Mouse (Mus musculus) stomach, embryonic 16.5 days (tissue): ENCODE measurements around the gene Ckb. TPM values are rescaled to one million over a fixed set of nuclear protein-coding genes. Genes with fewer than 3 reads are reported as not detected.
"Not testable (repeated sequence)": the region's sequence is repeated elsewhere in the genome, so short reads cannot be mapped to it uniquely, and the experiment has no call there.

Experiments
- ATAC-seq: fragments of 200-750 bp; cut with Nextera tagmentation; 2 replicates; pipeline ENCODE4 v1.8.0; 2017; ENCODE audit warnings: moderate number of reproducible peaks, moderate TSS enrichment; ENCODE audit not compliant: insufficient read depth, low FRiP score
- H3K27ac ChIP-seq: fragments of 300-500 bp; sonication (generic); 2 replicates; pipeline ENCODE4 v1.5.1; 2014; ENCODE audit warnings: low read length
- H3K27me3 ChIP-seq: fragments of 300-500 bp; sonication (generic); 2 replicates; pipeline ENCODE4 v1.6.1; 2014; ENCODE audit warnings: low read length, control low read depth, mixed read lengths; ENCODE audit not compliant: control insufficient read depth, insufficient read depth
- H3K36me3 ChIP-seq: fragments of 300-500 bp; sonication (generic); 2 replicates; pipeline ENCODE4 v1.6.1; 2014; ENCODE audit warnings: low read length; ENCODE audit not compliant: control insufficient read depth, insufficient read depth
- H3K4me1 ChIP-seq: fragments of 300-500 bp; sonication (generic); 2 replicates; pipeline ENCODE4 v1.6.1; 2014; ENCODE audit warnings: low read length, control low read depth, mixed read lengths; ENCODE audit not compliant: control insufficient read depth, insufficient read depth
- H3K4me2 ChIP-seq: fragments of 300-500 bp; sonication (generic); 2 replicates; pipeline ENCODE4 v1.6.1; 2014; ENCODE audit warnings: low read depth, low read length, mixed read lengths
- H3K4me3 ChIP-seq: fragments of 300-500 bp; sonication (generic); replicated peaks from 2 replicates; pipeline ENCODE4 v1.5.1; 2014; ENCODE audit warnings: mild to moderate bottlenecking, low read length
- H3K9ac ChIP-seq: fragments of 300-500 bp; sonication (generic); 2 replicates; pipeline ENCODE4 v1.6.1; 2014; ENCODE audit warnings: low read length
- H3K9me3 ChIP-seq: fragments of 300-500 bp; sonication (generic); replicated peaks from 2 replicates; pipeline ENCODE4 v1.6.1; 2016; ENCODE audit warnings: low read length, control low read depth; ENCODE audit not compliant: control insufficient read depth
- WGBS: fragments of 180-500 bp; shearing (Covaris S2); extraction: QIAGEN DNeasy Blood & Tissue Kit; methylation state at CpG from one replicate; pipeline ENCODE4 v1.1.7; 2014; 5-methylcytosine and 5-hydroxymethylcytosine counted together
- polyA plus RNA-seq: library from polyadenylated mRNA; unstranded; fragments of >200 nt; fragmentation: Nextera tagmentation; extraction: Ambion mirVana; gene quantifications from 2 replicates; pipeline ENCODE4 v1.2.1, GENCODE M21; 2015

Ckb gene
- polyA plus RNA-seq: 698 and 764 TPM in 2 replicates

GRCm38 (mm10) chr12:111672176-111672575, at the start of gene Ckb:
Ckb (minus strand) TSS chr12:111672338.
- peak within 1 kb of the TSS; percentile 62 for H3K27ac ChIP-seq
- peak within 1 kb of the TSS; percentile 64 for H3K4me3 ChIP-seq
- H3K9me3 ChIP-seq: no peaks in the 10 kb centered on the region
- whole genome bisulfite sequencing: under 1% methylated on average over 31 of the region's 31 CpGs
- H3K27me3 ChIP-seq: peaks cover 19% of the 10 kb centered on the region; the same call in 1 of the 2 replicates
- H3K36me3 ChIP-seq: no peaks in the 10 kb centered on the region
- H3K4me2 ChIP-seq: peak within 1 kb of the TSS; percentile 94
- peaks cover 34% of the 10 kb centered on the region for H3K4me1 ChIP-seq
- peak within 1 kb of the TSS; percentile 81 for H3K9ac ChIP-seq
- peak; percentile 67 for ATAC-seq

- no peaks in the 10 kb centered on the region for H3K9me3 ChIP-seq
- no peaks in the 10 kb centered on the region for H3K4me1 ChIP-seq
- H3K4me3 ChIP-seq: no peak overlapping the region
- WGBS: 86% methylated on average over 4 of the region's 4 CpGs
- H3K27me3 ChIP-seq: no peaks in the 10 kb centered on the region
- H3K27ac ChIP-seq: no peak overlapping the region
- 0 out of 2 replicates have a peak, but pooled peaks cover 5% of the 10 kb centered on the region for H3K36me3 ChIP-seq
- H3K9ac ChIP-seq: no peak overlapping the region
- H3K4me2 ChIP-seq: no peak overlapping the region
- no peak for ATAC-seq
Observed at GRCm38 (mm10) chr12:111720222-111720621, 48.1 kb upstream of the Ckb start.

DNA sequence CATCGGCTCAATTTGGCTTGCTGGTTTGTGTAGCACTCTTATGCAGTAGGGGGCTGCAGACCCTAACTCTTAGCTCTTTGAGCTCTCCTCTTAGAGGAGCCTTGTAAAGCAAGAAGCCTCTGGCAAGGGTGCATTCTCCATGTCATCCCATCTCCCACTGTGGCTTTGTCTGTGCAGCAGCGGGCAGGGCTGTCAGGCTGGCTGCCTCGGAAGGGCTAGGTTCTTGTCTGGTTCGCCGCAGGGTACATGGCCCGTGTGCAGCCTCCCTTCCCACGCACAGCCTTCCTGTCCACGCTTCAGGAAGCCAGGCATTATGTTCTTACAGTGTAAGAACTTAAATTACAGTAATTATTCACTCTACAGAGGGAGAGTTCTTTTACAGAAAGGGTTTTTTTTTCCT, 46.5 kb upstream of the Ckb start:
- ATAC-seq: no peak
- Histone ChIP-seq H3K27me3 (no peaks in the 10 kb centered on the region), H3K9me3 (no peaks in the 10 kb centered on the region), H3K4me1 (peaks cover 3% of the 10 kb centered on the region), H3K36me3 (0 out of 2 replicates have a peak, but pooled peaks cover 3% of the 10 kb centered on the region), H3K27ac (no peak overlapping the region), H3K9ac (peak overlapping the region; percentile 38; the same call in 1 of the 2 replicates), H3K4me3 (no peak overlapping the region), H3K4me2 (no peak overlapping the region)
- 61% methylated on average over 8 of the region's 8 CpGs for WGBS

DNA sequence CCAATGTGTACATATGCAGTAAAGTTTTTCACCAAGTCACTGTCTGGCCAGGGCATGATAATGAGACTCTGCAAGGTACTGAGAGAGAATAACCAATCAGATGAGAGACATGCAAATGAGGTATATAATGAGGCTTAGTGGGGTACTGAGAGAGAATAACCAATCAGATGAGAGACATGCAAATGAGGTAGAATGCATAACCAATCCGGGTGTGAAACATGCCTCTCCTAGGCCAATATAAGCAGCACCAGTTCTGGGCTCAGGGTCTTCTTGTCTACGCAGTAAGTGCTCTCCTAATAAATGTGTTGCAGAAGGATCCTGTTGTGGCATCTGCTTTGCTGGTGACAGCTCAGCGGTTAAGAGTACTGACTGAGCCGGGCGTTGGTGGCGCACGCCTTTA, 44.4 kb upstream of the Ckb start:
- Histone ChIP-seq H3K27me3 (no peaks in the 10 kb centered on the region), H3K4me2 (no peak overlapping the region), H3K4me1 (peaks cover 9% of the 10 kb centered on the region), H3K27ac (no peak overlapping the region), H3K9ac (no peak overlapping the region), H3K9me3 (no peaks in the 10 kb centered on the region), H3K36me3 (no peaks in the 10 kb centered on the region), H3K4me3 (no peak overlapping the region)
- 98% methylated on average over 7 of the region's 7 CpGs for WGBS
- ATAC-seq: no peak

GRCm38 (mm10) chr12:111713880-111714279, 41.7 kb upstream of the Ckb start:
- H3K9me3 ChIP-seq, H3K36me3 ChIP-seq, H3K27me3 ChIP-seq, ATAC-seq, H3K27ac ChIP-seq, H3K9ac ChIP-seq: not testable (repeated sequence)
- 75% methylated on average over 6 of the region's 6 CpGs for WGBS
- H3K4me3 ChIP-seq: peak overlapping the region; percentile 82
- peaks cover 12% of the 10 kb centered on the region for H3K4me1 ChIP-seq
- peak overlapping the region; percentile 66 for H3K4me2 ChIP-seq

GRCm38 (mm10) chr12:111713004-111713651, 41.0 kb upstream of the Ckb start, which contains the start of the genes Bag5 and Apopt1:
Bag5 (minus strand) TSS chr12:111713257.
Apopt1 (plus strand) TSS chr12:111713261.
- Histone ChIP-seq H3K4me3 (peak within 1 kb of the TSS; percentile 82), H3K27ac (peak within 1 kb of the TSS; percentile 62), H3K27me3 (no peaks in the 10 kb centered on the region), H3K9me3 (no peaks in the 10 kb centered on the region), H3K36me3 (peaks cover 11% of the 10 kb centered on the region; the same call in 1 of the 2 replicates), H3K4me2 (peak within 1 kb of the TSS; percentile 94), H3K9ac (peak within 1 kb of the TSS; percentile 98), H3K4me1 (peaks cover 12% of the 10 kb centered on the region)
- under 1% methylated on average over 86 of the region's 86 CpGs for WGBS
- peak; percentile 96 for ATAC-seq

DNA sequence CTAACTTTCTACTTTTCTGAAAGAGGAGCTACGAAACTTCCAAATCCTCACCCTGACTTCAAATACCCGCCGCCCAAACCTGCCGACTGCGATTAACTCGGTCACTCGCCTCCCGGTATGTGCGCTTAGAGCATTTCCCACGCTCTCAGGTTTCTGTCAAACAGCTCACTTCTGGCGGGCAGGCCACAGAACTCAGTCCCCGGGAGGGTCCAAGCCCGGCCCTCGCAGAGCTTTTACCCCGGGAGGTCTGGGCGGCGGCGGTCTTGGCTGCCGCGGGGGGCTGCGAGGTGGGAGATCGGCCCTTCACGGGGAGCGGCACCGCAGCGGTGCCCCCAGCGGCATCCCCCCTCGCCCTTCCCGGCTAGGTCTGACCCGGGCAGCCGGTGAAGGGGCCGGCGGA, 40.3 kb upstream of the Ckb start:
- H3K9me3 ChIP-seq: no peaks in the 10 kb centered on the region
- peak overlapping the region; percentile 82 for H3K4me3 ChIP-seq
- H3K9ac ChIP-seq: peak overlapping the region; percentile 98
- peak overlapping the region; percentile 62; the same call in 1 of the 2 replicates for H3K27ac ChIP-seq
- peak overlapping the region; percentile 94 for H3K4me2 ChIP-seq
- peaks cover 12% of the 10 kb centered on the region for H3K4me1 ChIP-seq
- no peak for ATAC-seq
- peaks cover 11% of the 10 kb centered on the region; the same call in 1 of the 2 replicates for H3K36me3 ChIP-seq
- H3K27me3 ChIP-seq: no peaks in the 10 kb centered on the region
- under 1% methylated on average over 33 of the region's 33 CpGs for WGBS

DNA sequence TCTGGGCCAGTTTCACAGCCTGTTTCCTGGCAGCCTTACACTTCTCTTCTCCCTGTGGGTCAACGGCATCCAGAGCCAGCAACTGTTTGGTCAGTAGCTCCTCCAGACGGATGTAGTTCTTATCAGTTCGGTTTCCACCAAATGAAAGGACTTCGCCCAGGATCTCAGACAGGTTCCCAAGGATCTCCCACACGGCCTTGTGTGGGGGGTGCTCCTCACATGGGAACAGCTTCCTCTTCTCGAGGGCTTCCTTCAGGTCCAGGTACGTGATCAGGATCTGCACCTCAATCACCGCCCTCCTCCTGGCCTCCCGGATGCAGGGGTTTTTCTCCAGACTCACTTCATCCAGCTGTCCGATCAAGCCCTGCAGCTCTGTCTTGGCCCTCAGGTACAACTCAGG, 38.0 kb upstream of the Ckb start:
- no peak overlapping the region for H3K4me2 ChIP-seq
- H3K9me3 ChIP-seq: no peaks in the 10 kb centered on the region
- H3K4me3 ChIP-seq: no peak overlapping the region
- WGBS: 87% methylated on average over 10 of the region's 10 CpGs
- H3K27ac ChIP-seq: no peak overlapping the region
- ATAC-seq: no peak
- H3K4me1 ChIP-seq: peaks cover 24% of the 10 kb centered on the region
- H3K36me3 ChIP-seq: peaks cover 11% of the 10 kb centered on the region; the same call in 1 of the 2 replicates
- H3K27me3 ChIP-seq: no peaks in the 10 kb centered on the region
- no peak overlapping the region for H3K9ac ChIP-seq

GRCm38 (mm10) chr12:111708181-111708580, 36.0 kb upstream of the Ckb start:
- 76% methylated on average over 4 of the region's 4 CpGs for WGBS
- no peak overlapping the region for H3K9ac ChIP-seq
- peaks cover 11% of the 10 kb centered on the region; the same call in 1 of the 2 replicates for H3K36me3 ChIP-seq
- H3K4me2 ChIP-seq: no peak overlapping the region
- no peaks in the 10 kb centered on the region for H3K9me3 ChIP-seq
- no peak overlapping the region for H3K4me3 ChIP-seq
- H3K27me3 ChIP-seq: no peaks in the 10 kb centered on the region
- no peak for ATAC-seq
- H3K4me1 ChIP-seq: peaks cover 30% of the 10 kb centered on the region
- H3K27ac ChIP-seq: no peak overlapping the region
